Mouse (Mus musculus) frontal cortex, adult (tissue): ENCODE measurements around the gene Pccb.
A peak's percentile ranks its signal among the peaks of the same experiment; 100 is the strongest.

Experiments
- ATAC-seq: cut with Nextera tagmentation; 2 replicates; pipeline ENCODE4 v1.9.2; 2017; ENCODE audit warnings: mild to moderate bottlenecking, moderate library complexity, mixed read lengths; ENCODE audit not compliant: low TSS enrichment

The Pccb gene

GRCm38 (mm10) chr9:101045710-101046338 lies 11.1 kb upstream of the Pccb start:
- ATAC-seq: no peak

DNA sequence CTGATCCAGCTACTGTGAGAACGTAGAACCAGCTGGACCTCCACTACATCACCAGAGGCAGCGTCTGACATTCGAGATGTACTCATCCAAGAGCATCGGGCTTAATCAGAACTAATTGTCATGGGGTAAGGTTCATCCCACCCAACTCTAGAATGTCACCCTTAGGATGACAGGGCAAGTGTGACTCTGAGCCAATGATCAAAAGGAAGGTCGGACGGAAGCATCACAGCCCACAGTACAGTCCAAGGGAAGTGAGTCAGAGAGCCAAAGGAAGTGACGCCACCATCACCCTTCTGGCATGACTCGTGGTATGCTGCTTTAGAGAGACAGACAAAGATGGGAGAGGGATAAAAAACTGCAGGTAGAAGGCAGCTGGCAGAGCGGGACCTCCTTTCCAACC lies 7.6 kb upstream of the Pccb start:
- no peak for ATAC-seq

GRCm38 (mm10) chr9:101041508-101041907 lies 6.8 kb upstream of the Pccb start:
- no peak for ATAC-seq

DNA sequence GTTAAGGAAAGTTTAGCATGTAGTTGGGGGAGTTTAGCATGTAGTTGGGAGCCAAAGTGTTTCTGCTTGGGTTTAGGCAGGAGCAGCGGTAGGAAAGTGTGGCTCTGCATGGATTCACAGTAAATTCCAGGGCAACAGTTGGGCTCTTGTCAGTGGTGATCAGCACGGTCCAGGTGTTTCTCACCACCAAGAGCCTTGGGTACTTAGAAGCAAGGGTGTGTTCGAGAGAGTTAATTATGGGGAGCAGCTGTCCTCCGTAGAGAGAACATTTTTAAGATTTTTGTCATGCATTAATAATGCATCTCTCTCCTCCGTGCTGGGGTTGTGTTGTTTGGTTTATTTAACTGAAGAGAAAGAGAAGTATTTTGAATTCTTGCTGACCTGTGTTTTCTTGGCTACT lies 3.9 kb upstream of the Pccb start:
- no peak for ATAC-seq

- ATAC-seq: no peak
Observed at GRCm38 (mm10) chr9:101037396-101037795, 2.7 kb upstream of the Pccb start.

GRCm38 (mm10) chr9:101036876-101037275 lies 2.2 kb upstream of the Pccb start:
- ATAC-seq: no peak

DNA sequence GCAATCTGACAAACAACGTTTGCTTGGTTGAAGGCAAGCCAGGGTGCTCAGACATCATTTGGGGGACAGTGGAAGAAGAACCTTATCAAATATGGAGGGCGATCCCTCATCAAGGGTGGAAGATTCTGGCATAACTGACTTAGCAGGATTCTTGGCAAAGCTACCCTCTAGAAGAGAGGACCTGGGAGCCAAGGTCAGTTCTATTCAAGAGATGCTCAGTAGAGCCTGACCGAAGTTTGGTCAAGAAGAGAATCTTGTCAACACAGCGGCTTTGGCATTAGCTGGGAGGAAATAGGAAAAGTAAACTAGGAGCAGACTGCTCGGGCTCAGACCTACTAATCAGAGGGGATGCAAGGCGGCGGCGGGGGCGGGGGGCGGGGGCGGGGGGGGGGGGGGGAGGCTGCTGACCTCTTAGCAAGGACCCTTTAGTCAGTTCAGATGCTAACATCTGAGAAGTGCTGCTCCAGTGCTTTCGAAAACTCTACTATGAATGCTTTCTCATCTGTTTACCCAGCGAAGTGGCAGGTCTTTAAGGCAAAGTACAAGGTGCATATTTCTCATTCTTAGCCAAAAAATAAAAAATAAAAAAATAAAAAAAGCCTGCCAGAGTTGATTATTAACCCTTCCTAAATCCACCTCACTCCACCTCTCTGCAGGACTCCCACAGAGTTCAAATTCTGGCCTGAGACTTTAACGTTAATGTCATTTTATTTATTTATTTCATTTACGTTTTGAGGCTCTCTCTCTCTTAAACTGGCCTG lies 1.3 kb upstream of the Pccb start:
- ATAC-seq: no peak

DNA sequence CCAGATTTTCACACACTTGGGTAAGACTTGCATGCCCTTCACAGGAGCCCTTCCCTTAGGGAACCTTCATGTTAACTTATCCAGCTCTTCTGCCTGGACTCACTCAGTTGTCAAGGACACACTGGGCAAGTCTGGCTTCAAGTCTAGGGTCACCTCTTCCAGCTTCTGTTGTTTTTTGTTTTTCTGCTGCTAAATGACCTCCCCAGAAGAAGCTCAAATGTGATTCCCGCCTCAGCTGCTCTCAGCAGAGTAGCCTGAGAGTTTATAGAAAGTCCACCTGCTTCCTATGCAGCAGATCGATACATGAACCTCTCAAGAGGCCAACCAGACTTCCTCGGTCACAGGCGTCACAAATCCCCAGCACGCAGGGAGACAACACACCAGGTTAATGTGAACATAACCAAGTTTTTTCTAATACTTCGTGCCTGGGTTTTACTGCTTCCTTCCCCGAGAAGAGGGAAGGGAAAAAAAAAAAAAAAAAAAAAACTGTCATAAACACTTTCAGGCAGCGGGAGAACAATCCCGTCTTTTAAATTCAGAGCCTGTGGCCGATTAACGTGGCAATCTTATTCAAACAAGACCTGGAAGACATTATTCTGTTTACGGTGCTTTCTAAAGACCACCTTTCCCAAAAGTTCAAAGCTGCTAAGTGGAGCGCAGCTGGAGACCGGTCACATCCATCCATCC lies 794 bp downstream of the Pccb start:
- ATAC-seq: peak; percentile 21; the same call in 1 of the 2 replicates

DNA sequence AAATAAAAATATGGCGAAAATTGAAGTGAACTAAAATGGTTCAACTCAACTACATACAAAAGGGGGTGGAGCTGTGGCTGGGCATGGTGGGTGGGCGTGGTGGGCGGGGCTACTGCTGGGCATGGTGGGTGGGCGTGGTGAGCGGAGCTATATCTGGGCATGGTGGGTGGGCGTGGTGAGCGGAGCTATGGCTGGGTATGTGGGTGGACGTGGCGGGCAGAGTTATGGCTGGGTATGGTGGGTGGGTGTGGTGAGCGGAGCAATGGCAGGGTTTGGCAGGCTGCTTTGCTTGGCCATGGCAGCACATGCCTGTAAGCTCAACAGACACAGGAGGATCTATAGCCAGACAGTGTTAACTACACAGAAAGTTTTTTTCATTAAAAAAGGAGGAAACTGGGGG lies 15.9 kb downstream of the Pccb start:
- ATAC-seq: no peak

DNA sequence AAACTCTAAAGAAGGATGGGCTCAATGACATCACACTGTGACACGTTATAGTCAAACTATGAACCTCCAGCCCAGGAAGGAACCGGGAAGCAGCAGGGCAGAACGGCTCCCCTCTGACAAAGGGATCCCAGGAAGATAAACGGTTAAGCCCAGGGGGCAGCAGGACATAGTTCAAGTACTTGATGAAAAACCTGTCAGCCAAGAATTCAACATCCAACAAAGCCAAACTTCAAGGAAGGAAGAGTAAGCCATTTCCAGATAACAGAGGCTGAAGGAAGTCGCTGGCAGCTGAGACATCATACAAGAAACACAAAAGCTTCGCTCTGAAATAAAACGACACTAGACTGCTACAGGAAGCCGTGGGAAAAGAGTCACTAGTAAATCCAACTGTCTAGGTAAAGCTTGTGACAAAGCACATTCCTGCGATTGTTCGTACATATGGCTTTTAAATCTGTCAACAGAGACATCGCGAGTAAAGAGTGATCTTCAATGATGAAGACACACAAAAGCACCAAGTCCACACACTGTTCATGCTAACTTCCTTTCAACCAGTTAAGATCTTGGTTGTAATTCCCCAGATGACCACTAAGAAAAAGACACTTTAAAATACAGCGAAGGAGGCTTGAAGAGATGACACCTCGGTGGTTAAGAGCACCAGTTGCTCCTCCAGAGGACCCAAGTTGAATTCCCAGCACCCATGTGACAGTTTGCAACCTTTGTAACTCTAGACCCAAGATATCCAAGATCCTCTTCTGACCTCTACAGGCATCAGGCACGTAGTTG lies 16.8 kb downstream of the Pccb start:
- ATAC-seq: no peak

- no peak for ATAC-seq
Observed at GRCm38 (mm10) chr9:101015324-101015723, 19.4 kb downstream of the Pccb start.

DNA sequence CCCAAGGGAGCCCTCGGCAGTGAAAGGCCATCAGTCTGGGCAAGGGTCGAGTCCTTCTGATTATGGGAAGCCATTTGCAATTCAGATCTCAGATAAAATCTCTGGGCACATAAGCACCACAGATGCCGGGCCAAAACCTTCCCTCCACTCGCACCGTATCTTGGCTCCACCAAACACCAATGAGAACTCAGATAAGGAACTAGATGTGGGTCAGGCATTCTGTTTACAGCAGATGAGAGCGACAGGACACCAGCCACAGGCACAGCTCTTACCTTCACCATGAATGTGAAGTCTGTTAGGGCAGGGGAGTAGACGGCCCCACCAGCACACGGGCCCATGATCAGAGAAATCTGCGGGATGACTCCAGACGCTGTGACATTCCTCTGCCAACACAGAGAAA lies 22.3 kb downstream of the Pccb start:
- no peak for ATAC-seq

- ATAC-seq: no peak
Observed at GRCm38 (mm10) chr9:101005866-101006265, 28.8 kb downstream of the Pccb start.

- ATAC-seq: no peak
Observed at GRCm38 (mm10) chr9:101003302-101003701, 31.4 kb downstream of the Pccb start.

GRCm38 (mm10) chr9:101002841-101003240 lies 31.9 kb downstream of the Pccb start:
- no peak for ATAC-seq

GRCm38 (mm10) chr9:101002053-101002452 lies 32.6 kb downstream of the Pccb start:
- no peak for ATAC-seq

GRCm38 (mm10) chr9:100997138-100997537 lies 37.6 kb downstream of the Pccb start:
- ATAC-seq: no peak

DNA sequence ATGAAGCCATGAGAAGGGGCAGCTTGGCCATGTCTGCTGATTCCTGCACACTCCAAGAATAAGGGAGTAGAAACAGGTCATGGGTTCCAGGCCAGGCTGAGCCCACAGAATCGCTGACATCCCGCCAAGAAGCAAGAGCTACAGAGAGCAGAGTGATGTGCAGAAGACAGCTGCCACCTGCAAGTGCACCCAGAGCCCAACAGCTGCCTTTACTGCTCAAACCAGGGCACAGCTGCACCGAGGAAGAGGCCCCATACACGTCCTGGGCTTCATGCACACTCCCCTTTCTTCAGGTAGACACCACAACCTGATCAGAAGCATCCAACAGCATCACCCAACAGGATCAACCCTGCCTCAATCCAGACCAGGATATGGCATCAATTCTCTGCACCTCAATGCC lies 40.8 kb downstream of the Pccb start:
- no peak for ATAC-seq

- ATAC-seq: no peak
Observed at GRCm38 (mm10) chr9:100992191-100992590, 42.5 kb downstream of the Pccb start.

- no peak for ATAC-seq
Observed at GRCm38 (mm10) chr9:100991321-100991720, 43.4 kb downstream of the Pccb start.

GRCm38 (mm10) chr9:100990609-100991008 lies 44.1 kb downstream of the Pccb start:
- ATAC-seq: no peak

- no peak for ATAC-seq
Observed at GRCm38 (mm10) chr9:100987850-100988249, 46.8 kb downstream of the Pccb start.
